Mouse (Mus musculus) limb, embryonic 10.5 days (tissue): ENCODE measurements around the gene I830077J02Rik. TPM values are rescaled to one million over a fixed set of nuclear protein-coding genes. Genes with fewer than 3 reads are reported as not detected.

Source experiments
- DNase-seq: peaks from one replicate; pipeline ENCODE4 v3.0.0-alpha.2; 2017; ENCODE audit warnings: low spot score
- H3K27ac ChIP-seq: fragments of 300-500 bp; sonication (generic); 2 replicates; pipeline ENCODE4 v1.5.1; 2016; ENCODE audit warnings: mild to moderate bottlenecking
- H3K27me3 ChIP-seq: fragments of 300-500 bp; sonication (generic); 2 replicates; pipeline ENCODE4 v1.6.1; 2016; ENCODE audit warnings: low read depth, mild to moderate bottlenecking; ENCODE audit not compliant: poor library complexity, severe bottlenecking
- H3K36me3 ChIP-seq: fragments of 300-500 bp; sonication (generic); 2 replicates; pipeline ENCODE4 v1.6.1; 2016; ENCODE audit warnings: mild to moderate bottlenecking, moderate library complexity
- H3K4me1 ChIP-seq: fragments of 300-500 bp; sonication (generic); 2 replicates; pipeline ENCODE4 v1.6.1; 2016
- H3K4me3 ChIP-seq: fragments of 300-500 bp; sonication (generic); 2 replicates; pipeline ENCODE4 v1.5.1; 2016; ENCODE audit warnings: mild to moderate bottlenecking, moderate library complexity
- H3K9me3 ChIP-seq: fragments of 300-500 bp; sonication (generic); replicated peaks from 2 replicates; pipeline ENCODE4 v1.6.1; 2016; ENCODE audit warnings: mild to moderate bottlenecking
- WGBS: fragments of 180-500 bp; shearing (Covaris S2); methylation state at CpG from one replicate; pipeline ENCODE4 v1.1.7; 2016; 5-methylcytosine and 5-hydroxymethylcytosine counted together
- polyA plus RNA-seq: library from polyadenylated mRNA; unstranded; fragments of >200 nt; fragmentation: Nextera tagmentation; extraction: Ambion mirVana; gene quantifications from 2 replicates; pipeline ENCODE4 v1.2.1, GENCODE M21; 2016

I830077J02Rik gene
- polyA plus RNA-seq, 1 experiment from 2014 or later = 0.41 TPM

DNA sequence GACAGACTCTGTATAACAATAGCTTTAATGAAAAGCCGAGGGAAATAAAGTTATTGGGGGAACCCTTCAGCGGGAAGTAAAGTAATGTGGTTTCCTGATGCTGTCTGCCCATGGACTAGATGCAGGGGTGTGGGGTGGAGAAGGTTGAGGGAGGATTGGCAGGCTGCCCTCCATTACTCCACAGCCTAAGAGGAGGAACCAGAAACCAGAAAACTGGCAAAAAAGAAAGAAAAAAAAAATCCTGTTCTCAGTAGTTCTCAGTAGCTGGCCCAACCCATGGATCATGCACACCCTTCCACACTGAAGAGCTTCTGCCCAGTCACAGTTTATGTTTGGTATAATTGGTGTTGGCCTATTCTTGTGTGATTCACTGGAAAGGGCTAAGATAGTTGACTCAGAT, 34.1 kb downstream of the I830077J02Rik start:
- WGBS = 96% methylated on average over 2 of the region's 2 CpGs
- H3K36me3 ChIP-seq = no peaks in the 10 kb centered on the region
- H3K9me3 ChIP-seq = no peaks in the 10 kb centered on the region
- peaks cover 24% of the 10 kb centered on the region for H3K4me1 ChIP-seq
- no peak overlapping the region for H3K27ac ChIP-seq
- H3K4me3 ChIP-seq = no peak overlapping the region
- DNase-seq = no peak
- H3K27me3 ChIP-seq = no peaks in the 10 kb centered on the region

- Histone ChIP-seq H3K9me3 (no peaks in the 10 kb centered on the region), H3K27me3 (no peaks in the 10 kb centered on the region), H3K27ac (no peak overlapping the region), H3K4me3 (no peak overlapping the region), H3K36me3 (no peaks in the 10 kb centered on the region), H3K4me1 (peaks cover 39% of the 10 kb centered on the region)
- WGBS = 85% methylated on average over 3 of the region's 3 CpGs
- no peak for DNase-seq
These were observed 35.7 kb downstream of the I830077J02Rik start for GRCm38 (mm10) chr3:105896811-105897210.

- peak; percentile 50 for DNase-seq
- 87% methylated on average over 23 of the region's 23 CpGs for WGBS
- H3K27ac ChIP-seq = peak overlapping the region; percentile 69; the same call in 1 of the 2 replicates
These were observed 37.6 kb downstream of the I830077J02Rik start for GRCm38 (mm10) chr3:105894601-105895592.

DNA sequence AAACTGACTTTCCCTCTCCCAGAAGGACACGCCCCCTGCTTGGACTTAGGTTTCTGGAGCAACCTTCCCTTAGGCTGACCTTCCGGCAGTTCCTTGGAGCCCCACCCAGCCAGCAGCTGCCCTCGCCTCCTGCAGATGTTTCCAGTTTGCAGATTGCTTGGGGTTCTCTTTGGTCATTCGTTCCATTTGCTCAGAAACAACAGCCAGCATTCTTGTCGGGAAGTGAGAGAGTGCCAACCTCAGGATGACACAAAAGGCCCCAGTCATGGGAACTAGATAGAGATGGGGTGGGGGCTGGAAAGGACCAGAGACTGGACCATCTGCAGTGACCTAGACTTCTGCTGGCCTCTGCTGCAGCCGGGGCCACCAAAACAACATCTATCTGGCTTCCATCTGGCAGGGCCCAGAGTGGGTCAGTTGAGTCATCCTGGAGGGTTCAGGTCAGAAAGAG, 38.5 kb downstream of the I830077J02Rik start:
- Histone ChIP-seq H3K4me3 (no peak overlapping the region), H3K9me3 (no peaks in the 10 kb centered on the region), H3K27ac (peak overlapping the region; percentile 69), H3K27me3 (no peaks in the 10 kb centered on the region), H3K36me3 (no peaks in the 10 kb centered on the region), H3K4me1 (peaks cover 42% of the 10 kb centered on the region)
- peak; percentile 59 for DNase-seq
- WGBS = 32% methylated on average over 6 of the region's 6 CpGs

More at GRCm38 (mm10) chr3:105894601-105895592, 37.6 kb downstream of the I830077J02Rik start:
- H3K4me3 ChIP-seq = no peak overlapping the region
- peaks cover 45% of the 10 kb centered on the region for H3K4me1 ChIP-seq
- no peaks in the 10 kb centered on the region for H3K9me3 ChIP-seq
- H3K27me3 ChIP-seq = no peaks in the 10 kb centered on the region
- H3K36me3 ChIP-seq = no peaks in the 10 kb centered on the region

DNA sequence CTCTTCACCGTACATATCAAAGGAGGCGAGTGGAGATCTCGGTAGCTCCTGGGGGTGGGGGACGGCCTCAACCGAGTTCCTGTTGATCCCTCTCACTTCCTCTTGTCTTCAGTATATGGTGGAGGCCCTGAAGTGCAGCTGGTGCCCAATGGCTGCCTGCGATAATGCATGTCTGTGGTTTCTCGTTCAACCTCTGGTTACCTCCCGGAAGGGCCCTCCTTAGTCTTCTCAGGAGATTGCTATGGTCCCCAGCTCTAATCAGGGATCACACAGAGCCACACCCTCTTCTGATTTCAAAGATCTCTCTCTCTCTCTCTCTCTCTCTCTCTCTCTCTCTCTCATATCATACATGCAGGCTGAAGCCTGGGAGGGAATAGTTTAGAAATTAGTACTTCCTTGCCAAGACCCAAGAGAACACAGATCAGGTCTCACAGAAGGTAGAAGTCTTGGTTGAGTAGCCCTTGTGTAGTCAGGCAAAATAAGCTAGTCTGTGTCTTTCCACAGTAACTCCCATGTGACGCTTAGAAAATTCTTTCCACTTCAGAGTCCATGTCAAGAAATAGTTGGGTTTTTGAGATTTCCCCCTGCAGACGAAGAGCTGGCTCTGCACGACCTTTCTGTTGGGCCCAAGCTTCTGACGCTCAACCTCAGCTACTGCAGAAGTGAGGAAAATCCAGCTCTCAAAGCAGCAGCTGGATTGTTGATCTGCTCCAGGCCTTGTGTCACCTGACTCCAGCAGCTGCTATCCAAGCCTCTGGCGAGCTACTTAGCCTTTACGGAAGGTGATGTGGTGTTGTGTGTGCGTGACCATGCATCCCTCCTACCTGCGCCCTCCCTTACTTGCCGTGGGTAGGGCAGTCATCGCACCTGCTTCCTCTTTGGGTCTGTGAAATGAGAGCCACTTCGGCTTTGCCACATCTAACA, 39.6 kb downstream of the I830077J02Rik start:
- DNase-seq = no peak
- H3K27me3 ChIP-seq = no peaks in the 10 kb centered on the region
- H3K27ac ChIP-seq = peak overlapping the region; percentile 64
- peaks cover 42% of the 10 kb centered on the region for H3K4me1 ChIP-seq
- no peaks in the 10 kb centered on the region for H3K9me3 ChIP-seq
- no peak overlapping the region for H3K4me3 ChIP-seq
- 84% methylated on average over 19 of the region's 19 CpGs for WGBS
- H3K36me3 ChIP-seq = no peaks in the 10 kb centered on the region

- DNase-seq = peak; percentile 30
- Histone ChIP-seq H3K27me3 (no peaks in the 10 kb centered on the region), H3K27ac (peak overlapping the region; percentile 64), H3K4me3 (no peak overlapping the region), H3K9me3 (no peaks in the 10 kb centered on the region), H3K36me3 (no peaks in the 10 kb centered on the region), H3K4me1 (peaks cover 42% of the 10 kb centered on the region)
- WGBS = 79% methylated on average over 10 of the region's 10 CpGs
These were observed 40.5 kb downstream of the I830077J02Rik start for GRCm38 (mm10) chr3:105891760-105892571.

DNA sequence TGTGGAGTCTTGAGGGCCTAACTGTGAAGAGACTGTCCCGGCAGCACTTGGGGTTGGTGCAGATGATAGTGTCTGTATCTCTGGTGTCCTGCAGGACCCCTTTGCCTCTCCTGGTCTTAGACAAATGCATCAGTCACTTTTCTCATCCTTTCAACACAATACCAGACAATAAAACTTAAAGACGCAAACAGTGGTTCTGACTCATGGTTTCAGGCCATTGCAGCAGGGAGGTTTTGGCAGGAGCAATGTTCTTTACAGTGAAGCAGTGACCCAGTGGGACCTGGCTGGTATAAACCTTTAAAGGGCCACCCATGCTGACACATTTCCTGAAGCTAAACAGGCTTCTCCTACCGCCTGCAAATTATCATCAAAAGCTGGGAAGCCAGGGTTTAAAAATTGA, 41.3 kb downstream of the I830077J02Rik start:
- WGBS = 73% methylated on average over 3 of the region's 3 CpGs
- H3K27me3 ChIP-seq = no peaks in the 10 kb centered on the region
- H3K9me3 ChIP-seq = no peaks in the 10 kb centered on the region
- no peak overlapping the region for H3K4me3 ChIP-seq
- no peaks in the 10 kb centered on the region for H3K36me3 ChIP-seq
- DNase-seq = no peak
- H3K4me1 ChIP-seq = peaks cover 42% of the 10 kb centered on the region
- no peak overlapping the region for H3K27ac ChIP-seq

GRCm38 (mm10) chr3:105890220-105890619, 42.2 kb downstream of the I830077J02Rik start:
- Histone ChIP-seq H3K36me3 (no peaks in the 10 kb centered on the region), H3K4me1 (peaks cover 40% of the 10 kb centered on the region), H3K27ac (no peak overlapping the region), H3K9me3 (no peaks in the 10 kb centered on the region), H3K27me3 (no peaks in the 10 kb centered on the region), H3K4me3 (no peak overlapping the region)
- 73% methylated on average over 4 of the region's 4 CpGs for WGBS
- DNase-seq = no peak

DNA sequence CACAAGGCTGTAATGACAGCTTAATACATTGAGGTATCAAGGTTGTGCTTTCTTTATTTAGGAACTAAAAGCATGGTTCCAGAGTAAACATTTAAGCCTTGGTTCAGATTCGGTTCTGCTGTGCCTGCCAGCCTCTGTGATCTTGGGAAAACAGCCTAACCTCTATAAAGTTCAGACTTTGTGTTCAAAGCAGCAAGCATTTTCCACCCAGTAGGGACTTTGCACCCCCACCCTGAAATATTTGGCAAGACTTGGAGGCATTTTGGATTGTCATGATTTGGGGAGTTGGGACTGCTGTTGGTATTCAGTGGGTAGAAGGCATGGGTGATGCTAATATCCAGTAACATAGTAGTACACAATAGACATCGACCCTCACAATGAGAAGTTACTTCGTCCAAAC, 43.5 kb downstream of the I830077J02Rik start:
- H3K4me1 ChIP-seq = peaks cover 28% of the 10 kb centered on the region
- DNase-seq = no peak
- H3K36me3 ChIP-seq = no peaks in the 10 kb centered on the region
- H3K4me3 ChIP-seq = no peak overlapping the region
- no peaks in the 10 kb centered on the region for H3K27me3 ChIP-seq
- 81% methylated on average over 3 of the region's 3 CpGs for WGBS
- H3K27ac ChIP-seq = no peak overlapping the region
- no peaks in the 10 kb centered on the region for H3K9me3 ChIP-seq

- H3K4me3 ChIP-seq = no peak overlapping the region
- WGBS = 97% methylated on average over 2 of the region's 2 CpGs
- no peaks in the 10 kb centered on the region for H3K9me3 ChIP-seq
- no peaks in the 10 kb centered on the region for H3K4me1 ChIP-seq
- H3K27ac ChIP-seq = no peak overlapping the region
- H3K36me3 ChIP-seq = no peaks in the 10 kb centered on the region
- H3K27me3 ChIP-seq = no peaks in the 10 kb centered on the region
- DNase-seq = no peak
These were observed 49.4 kb downstream of the I830077J02Rik start for GRCm38 (mm10) chr3:105883111-105883510.

DNA sequence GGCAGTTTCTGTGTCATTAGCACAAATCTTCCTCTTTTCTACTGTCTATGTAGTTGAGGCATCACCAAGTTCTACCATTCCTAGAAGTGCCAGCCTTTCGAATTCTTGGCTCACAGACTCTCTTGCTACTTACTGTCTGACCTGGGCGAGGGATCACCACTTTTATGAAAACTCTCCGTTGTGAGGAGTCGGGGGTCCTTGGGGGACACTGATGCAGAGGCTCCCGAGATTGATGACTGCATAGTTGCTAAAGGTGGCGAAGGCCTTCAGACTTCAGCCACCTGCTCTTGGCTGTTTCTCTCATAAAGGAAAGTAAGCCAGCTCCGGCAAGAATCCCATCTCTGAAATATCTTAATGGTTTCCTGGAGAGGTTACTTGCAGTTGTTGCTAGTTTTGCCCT, 50.4 kb downstream of the I830077J02Rik start:
- Histone ChIP-seq H3K9me3 (no peaks in the 10 kb centered on the region), H3K36me3 (no peaks in the 10 kb centered on the region), H3K27me3 (no peaks in the 10 kb centered on the region), H3K4me1 (no peaks in the 10 kb centered on the region), H3K27ac (no peak overlapping the region), H3K4me3 (no peak overlapping the region)
- peak; percentile 4 for DNase-seq
- WGBS = 86% methylated on average over 7 of the region's 7 CpGs

DNA sequence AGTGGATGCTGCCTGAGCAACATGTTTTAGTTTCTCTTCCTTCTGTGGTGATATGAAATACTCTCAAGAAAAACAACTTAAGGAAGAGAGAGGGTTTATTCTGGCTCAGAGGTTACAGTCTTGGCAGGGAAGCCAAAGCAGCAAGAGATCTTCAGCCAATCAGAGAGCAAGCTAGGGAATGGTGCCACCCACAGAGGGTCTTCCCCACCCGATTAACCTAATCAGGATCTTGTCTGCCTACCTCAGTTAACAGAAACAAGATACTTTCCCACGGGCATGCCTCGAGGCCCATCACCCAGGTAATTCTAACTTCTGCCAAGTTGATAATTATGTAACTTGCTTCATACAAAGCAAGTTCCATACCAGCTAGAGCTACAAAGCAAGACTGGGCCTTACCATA, 52.0 kb downstream of the I830077J02Rik start:
- no peaks in the 10 kb centered on the region for H3K4me1 ChIP-seq
- 69% methylated on average over 3 of the region's 3 CpGs for whole genome bisulfite sequencing
- no peak overlapping the region for H3K4me3 ChIP-seq
- no peaks in the 10 kb centered on the region for H3K27me3 ChIP-seq
- DNase-seq = peak; percentile 19
- H3K9me3 ChIP-seq = no peaks in the 10 kb centered on the region
- H3K27ac ChIP-seq = no peak overlapping the region
- no peaks in the 10 kb centered on the region for H3K36me3 ChIP-seq
